Mouse (Mus musculus) cerebellum, adult 8-10 months (tissue): ENCODE data around the gene Mettl7b.

ENCODE experiments used
- DNase-seq: peaks from one replicate; pipeline ENCODE4 v3.0.0; 2022

Gene Mettl7b

DNA sequence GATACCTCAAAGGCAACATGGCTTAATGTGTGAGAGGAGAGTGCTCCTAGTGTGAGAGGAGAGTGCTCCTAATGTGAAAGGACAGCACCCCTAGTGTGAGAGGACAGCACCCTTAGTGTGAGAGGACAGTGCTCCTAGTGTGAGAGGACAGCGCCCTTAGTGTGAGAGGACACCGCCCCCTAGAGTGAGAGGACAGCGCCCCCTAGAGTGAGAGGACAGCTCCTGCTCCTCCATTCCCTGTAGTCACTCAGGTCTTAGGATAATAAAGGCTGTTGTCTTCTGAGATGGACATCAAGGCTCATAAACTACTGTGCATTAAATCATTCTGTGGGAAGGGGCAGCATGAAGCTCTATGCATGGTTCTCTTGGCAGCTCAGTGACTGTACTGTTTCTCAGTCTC lies 15.1 kb downstream of the Mettl7b start:
- peak; percentile 43 for DNase-seq

DNA sequence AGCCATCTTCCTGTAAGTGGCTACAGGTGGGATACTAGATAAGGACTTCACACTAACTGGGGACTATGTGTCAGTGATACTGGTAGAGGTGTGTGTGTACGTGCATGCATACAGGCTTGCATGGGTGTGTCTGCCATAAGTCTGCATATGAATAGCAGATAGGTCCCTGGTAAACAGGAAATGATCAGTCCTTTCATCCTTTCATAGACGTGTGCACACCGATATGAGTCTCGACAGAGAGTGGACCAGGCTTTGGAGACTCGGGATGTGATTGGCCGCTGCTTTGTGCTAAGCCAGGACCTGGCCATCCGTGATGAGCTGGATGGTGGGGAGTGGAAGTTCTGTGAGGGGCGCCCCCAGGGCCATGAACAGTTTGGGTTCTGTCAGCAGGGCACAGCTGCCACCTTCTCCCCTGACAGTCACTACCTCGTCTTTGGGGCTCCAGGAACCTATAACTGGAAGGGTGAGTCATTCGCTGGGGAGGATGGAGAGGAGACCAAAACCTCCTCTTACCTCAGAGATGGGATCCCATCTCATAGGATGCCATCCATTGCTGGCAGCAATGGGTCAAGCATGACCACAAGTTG lies 20.2 kb downstream of the Mettl7b start:
- no peak for DNase-seq

DNA sequence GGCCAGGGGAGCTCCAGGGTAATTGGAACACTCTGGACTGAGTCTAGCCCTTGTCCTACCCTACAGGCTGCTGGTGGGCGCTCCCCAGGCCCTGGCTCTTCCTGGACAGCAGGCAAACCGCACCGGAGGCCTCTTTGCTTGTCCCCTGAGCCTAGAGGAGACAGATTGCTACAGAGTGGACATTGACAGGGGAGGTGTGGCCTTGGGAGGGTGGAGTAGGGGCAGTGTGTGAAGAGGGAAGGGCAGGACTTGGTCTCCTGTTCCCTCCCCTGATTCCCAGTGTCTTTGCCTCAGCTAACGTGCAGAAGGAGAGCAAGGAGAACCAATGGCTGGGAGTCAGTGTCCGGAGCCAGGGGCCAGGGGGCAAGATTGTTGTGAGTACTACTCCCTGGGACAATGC lies 21.8 kb downstream of the Mettl7b start:
- DNase-seq = no peak

DNA sequence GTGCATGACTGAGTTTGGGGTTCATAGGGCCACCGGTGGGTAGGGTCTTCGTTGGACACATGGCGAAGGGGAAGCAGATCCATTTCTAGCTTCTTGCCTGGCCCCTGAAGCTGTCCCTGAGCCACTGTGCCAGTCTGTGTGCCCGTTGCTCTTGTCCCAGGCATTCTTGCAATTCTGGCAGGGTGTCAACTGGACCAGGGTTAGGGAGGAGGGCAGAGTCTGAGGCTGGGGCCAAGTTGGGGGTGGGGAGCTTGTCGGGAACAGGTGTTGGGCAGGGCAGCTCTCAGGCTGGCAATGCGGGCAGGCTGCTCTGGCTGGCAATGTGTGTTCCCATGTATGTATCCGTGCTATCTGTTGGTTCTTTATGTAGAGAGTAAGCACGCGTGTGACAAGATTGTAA lies 22.3 kb downstream of the Mettl7b start:
- peak; percentile 91 for DNase-seq

DNA sequence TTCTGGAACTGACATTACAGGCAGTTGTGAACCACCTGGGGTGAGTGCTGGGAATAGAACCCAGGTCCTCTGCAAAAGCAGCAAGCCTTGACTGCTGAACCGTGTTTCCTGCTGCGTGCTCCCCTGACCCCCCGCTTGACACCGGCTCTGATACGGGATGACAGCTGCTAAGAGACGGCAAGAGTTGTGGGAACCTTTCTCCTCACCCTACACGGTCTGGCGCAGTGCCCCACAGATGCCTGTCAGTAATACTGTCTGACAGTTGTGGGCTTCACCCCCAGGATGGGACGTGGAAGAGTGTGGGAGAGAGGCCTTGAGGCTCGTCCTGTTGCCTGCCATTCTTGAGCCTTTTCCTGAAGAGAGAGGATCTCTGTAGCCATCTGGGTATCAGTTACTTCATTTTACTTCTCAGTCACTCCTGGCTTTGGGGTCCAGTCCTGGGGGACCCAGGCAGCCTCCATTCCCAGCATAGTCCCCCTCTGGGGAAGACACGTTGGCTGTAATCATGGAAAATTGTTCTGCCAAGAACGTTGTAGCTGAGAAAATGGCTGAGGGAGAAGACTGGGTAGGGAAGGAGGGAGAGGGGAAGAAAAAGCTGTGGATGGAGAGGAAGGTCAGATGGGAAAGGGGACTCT lies 22.9 kb downstream of the Mettl7b start:
- no peak for DNase-seq

DNA sequence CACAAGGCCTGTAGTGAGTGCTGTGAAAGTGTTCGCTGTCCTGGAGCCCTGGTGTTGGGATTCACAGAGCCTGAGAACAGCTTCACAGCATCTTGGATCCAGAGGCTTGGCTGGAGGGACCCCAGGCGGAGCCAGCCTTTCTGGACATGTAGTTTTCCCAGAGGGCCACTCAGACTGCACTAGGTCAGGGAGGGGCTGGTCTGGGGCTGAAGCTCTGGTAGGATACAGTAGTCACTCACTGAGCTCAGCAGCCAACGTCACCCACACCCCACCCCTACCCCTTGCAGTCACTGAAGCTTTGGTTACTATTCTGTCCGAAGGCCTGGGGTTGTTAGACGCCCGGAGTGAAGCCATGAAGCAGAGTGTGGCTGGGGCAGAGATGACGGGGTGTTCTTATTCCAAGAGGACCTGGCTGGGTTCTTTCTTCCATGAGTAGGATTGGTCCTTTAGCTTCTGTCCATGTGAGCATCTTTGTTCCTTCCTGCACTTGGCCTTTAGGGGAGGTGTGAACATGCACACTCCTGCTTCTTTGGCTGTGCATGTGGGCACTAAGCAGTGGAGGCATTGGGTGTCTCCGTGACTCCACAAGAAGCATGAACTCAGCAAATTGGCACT lies 24.9 kb downstream of the Mettl7b start:
- DNase-seq = no peak

DNA sequence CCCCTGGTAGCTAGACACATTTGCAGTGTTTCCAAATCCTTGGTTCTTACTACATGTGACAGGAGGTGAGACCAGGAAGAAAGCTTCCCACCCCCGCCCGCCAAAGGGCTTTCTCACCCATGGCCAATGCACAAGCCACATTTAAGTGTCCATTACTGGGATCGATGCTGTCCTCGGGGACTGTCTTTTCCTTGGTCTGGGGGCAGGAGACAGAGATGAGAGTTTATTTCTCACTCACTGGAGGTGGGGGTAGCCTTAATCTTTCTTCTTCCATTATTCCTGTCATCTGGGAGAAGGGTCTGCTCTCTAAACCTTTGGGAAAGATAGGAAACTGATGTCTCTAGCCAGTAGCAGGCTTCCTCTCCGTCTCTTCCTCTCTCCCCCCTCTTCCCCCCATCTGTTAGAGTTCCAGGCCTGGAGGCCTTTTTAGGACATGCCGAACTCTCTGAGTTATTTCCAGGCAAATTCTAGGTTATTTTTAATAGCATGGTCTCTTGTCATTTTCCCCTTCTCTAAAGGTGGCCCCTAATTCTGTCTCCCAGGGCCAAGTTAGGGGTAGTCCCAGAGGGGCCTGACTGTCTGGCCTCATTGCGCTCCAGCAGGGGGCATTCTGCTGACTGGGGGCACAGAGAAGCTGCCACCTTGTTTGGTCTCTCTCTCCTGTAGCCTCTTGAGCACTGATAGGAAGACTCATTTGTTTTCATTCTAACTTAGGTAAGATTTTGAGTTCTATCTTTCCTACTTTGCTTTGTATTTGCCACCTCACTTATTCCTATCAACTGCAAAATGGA lies 25.6 kb downstream of the Mettl7b start:
- no peak for DNase-seq

DNA sequence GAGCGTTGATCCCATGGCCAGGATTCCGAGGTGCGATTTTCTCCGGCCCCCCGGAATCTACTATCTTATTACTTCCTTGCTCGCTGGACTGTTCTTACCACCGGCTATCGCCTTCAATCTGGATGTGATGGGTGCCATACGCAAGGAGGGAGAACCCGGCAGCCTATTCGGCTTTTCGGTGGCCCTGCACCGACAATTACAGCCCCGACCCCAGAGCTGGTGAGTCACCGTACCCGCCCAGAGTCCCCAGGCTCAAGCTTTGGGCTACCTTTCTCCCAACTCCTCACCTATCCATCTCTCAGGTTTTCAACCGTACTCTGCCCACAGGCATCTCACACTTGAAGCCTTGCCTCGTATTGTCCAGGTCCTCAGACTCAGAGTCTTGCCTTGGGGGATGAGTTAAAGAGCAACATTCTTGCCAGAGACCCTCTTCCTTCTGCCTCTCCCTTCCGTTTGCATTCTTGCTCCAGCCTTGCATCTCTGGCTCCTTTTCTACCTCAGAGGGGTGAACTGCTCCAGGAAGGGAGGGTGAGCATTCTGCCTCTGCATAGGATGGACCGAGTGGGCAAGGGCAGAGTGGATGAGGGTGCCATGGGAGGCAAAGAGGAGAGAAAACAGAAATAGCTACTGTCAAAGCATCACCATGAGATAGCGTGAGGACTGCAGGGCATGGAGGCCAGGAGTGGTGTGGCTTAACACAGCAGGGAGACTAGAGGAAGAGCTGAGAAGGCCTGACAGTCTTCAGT lies 26.6 kb downstream of the Mettl7b start:
- DNase-seq = no peak

DNA sequence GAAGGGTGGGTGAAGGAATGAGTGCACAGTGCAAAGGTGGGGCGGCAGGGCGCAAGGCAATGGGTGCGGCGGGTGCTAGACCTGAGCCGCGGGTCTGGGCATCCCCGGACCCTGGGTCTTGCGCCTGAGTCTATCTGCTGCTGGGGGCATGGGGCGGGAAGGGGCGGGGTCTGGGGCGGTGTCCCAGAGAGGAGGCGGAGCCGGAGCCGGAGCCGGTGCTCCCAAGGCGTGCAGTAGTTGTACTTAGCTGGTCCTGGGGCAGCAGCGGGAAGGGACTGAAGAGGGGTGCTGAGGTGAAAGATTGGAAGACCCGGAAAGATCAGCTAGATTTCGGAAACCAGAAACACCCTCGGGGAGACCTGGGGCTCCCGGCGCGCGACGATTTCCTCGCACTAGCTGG lies 27.2 kb downstream of the Mettl7b start, which contains the start of gene Itga7:
Gene Itga7, plus strand, starts transcription at position 245 of the 400 bp plus-strand sequence.
- DNase-seq = no peak

DNA sequence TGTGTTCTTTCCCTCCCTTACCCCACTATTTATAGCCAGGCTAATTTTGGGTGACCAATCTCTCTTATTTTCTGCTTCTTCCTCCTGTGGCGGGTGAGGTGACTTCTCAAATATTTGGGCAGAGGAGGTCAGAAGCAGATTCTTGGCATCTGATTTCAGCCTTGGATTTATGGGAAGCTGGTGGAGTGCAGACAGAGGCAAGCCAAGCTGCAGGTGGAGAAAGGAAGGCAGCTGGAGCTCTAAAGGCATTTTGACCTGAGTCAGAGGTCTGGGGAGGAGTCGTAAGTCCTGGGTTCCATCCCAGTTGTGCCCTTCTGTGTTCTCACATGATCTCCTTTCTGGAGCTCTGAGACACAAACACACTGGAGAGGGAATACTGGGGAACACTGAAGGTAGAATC lies 29.3 kb downstream of the Mettl7b start:
- DNase-seq = no peak

DNA sequence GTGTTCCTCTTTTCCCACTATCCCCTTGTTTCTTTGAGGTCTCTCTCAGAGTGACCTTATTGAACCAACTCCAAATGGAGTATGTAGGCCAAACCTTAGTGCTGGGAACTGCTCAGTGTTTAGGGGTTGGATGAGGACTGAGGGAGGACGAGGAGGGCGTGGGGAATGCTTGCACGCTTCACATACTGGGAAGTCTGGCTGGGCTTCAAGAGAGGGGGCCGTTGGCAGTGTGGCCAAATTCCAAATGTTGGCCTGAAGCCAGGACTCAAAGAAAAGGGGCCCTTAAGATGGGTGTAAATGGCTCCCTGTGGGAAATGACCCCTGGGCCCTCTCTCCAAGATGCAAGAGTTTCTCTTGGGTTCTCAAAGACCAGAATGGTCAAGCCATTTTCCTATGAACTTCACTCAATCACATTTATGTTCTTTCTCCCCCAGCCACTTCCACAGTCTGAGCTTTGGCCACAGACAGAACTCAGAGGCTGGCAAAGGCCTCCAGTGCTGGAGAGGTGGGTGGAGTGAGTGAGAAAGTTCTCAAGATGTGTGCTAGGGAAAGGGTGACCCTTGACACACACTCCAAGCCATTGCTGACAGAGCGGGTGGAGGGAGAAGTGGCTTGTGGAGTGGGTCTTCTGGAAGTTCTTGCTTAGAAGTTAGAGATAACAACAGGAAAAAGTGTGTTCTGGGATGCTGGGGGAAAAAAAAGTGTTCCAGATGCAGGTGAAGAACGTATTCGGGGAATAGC lies 31.0 kb downstream of the Mettl7b start:
- no peak for DNase-seq

DNA sequence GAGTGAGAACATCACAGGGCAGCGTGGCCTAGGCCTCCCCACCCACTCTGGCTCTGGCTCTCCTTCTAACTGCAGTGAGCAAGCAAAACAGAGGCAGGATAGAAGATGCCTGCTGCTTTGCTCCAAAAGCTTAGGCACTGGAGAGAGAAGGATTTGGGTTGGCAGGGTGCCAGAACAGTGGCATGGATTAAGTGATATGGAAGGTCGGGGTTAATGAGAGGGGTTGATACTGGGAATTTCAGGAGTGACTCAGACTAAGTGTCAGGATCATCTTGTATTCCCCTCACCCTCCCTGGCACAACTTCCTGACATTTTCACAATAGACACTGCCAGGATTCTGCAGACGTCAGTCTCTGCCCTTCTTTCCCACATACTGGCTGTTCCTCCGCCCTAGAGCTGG lies 32.4 kb downstream of the Mettl7b start:
- no peak for DNase-seq

DNA sequence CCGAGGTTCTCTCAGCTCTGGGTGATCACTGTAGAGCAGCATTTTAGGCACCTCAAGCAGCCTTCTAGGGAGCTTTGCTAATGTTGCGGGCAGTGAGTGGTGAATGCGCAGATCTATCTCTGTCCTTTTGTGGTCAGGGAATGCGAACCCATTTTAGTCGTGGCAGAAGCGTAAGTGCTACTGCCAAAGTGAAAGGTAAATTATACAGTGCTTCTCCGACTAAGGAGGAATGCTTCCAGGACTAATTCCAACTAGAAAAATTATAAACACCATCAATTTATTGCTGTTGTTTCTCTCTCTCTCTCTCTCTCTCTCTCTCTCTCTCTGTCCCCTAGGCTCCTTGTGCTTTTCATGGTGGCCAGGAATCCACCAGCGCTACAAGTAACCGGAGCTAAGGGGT lies 36.9 kb downstream of the Mettl7b start, which contains the start of gene Bloc1s1:
Gene Bloc1s1, minus strand, starts transcription at position 101 of the 400 bp plus-strand sequence.
- no peak for DNase-seq

DNA sequence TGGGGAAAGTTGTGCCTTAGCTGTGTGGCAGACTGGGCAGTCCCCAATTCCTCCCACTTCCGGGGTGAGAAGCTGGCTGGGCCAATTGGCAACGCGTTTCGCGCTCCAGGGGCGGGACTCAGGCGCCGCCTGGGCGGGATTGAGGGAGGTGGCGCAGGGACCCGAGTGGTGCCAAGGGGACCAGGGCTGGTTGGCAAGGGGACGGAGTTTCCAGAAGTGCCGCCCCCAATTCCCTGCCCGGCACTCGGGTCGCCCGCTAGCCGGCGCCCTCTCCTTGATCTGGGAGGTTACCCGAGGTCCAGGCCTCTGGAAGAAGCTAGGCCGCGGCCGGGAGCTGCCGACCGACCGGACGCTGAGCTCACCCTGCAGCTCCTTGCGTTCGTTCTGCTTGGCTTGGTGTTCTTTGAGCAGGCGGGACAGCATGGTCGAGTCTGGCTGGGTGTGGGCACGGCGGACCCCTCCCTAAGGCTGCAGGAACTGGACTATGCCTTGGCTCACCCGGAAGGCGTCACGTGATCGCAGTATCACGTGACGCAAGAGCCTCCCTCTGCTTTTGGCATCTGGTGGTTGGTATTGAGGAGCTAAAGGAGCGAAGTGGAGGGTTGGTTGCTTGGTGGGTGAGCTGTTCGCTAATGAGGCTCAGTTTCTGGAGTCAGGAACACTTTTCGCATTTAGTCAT lies 37.6 kb downstream of the Mettl7b start:
- peak; percentile 94 for DNase-seq

DNA sequence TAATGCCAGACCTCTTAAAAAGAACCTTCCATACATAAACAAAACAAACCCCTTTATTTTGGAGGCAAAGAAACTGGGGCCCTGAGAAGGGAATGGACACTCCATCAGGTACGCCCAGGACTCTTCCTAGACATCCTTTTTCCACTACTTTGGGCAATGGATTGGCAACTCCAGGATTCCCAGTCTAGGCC lies 38.1 kb downstream of the Mettl7b start, which contains the start of gene Rdh5:
Gene Rdh5, minus strand, starts transcription at position 67 of the 191 bp plus-strand sequence.
- DNase-seq = no peak

DNA sequence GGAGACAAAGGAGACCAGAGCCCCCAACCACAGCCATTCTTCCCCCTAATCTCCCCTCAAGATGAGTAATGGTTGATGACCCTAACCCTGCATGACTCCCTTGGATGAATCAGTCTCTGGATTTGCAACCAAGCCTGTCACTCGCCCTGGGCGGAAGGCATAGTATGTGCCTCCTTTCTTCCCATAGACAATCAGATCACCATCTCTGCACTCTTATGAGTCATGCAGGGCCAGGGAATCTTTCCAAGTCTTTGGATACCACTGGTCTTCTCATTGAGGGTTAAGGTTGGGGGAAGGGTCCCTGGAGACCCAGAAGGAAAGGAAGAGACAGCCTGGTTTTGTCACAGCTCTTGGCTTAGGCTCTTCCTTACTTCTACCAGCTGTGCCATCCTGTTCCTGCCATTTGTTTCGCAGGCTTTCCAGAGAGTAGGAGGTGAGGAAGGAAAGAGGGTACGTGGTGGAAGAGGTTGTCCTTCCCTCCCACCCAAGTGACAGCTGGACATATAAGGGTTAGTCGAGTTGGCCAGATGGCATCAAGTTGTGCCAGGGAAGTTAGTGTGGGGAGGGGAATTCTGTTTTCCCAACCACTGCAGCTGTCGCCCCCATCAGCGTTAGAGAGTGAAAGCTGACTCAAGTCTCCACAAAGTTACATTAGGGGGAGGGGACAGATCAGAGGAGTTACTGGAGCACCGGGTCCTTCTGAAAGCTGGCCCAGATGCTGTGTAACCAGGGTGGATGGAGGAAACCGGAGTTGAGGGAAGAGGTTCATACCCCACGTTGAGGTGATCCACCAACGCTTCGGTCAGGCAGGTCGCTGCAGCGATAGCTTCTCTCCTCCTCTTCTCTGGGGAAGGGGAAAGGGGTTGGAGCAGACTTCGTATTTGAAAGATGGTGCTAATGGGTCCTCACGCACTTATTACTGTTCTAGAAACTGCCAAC lies 38.6 kb downstream of the Mettl7b start:
- DNase-seq = no peak

DNA sequence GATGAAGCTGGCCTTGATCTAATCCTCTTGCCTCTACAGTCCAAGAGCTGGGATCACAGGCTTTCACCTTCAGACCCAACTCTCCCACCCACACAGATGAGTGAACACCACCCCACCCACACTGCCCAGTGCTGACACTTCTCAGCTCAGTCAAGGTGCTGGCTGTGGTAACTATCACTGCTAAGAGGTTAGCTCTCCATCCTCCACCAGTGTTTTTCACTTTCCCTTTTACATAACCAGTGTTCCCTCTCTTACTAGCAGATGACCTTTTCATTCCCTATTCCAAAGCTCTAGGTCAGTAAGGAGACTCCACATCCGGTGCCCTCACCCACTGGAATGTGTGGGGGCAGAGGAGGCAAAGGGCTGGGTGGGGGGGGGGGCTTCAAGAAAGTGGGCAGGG lies 39.5 kb downstream of the Mettl7b start:
- DNase-seq = no peak

DNA sequence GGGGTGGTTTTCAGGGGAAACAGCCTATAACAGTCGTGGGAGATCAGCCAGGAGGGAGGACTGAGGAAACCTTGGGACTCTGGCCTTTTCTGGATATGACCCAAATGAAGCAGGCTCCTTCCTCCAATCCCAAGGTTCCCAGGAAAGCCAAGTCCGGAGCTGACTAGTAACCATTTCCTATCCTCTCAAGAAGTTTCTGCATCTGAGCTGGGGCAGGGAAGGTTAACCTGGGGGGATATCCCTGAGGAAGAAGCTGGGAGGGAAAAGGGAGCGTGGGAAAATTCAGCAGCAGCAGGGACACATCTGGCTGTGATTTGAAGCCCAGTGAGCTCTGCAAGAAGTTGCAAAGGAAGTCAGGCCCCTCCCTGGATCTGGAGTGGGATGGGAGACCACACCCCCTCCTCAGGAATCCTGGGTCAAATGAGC lies 40.0 kb downstream of the Mettl7b start:
- DNase-seq = no peak

DNA sequence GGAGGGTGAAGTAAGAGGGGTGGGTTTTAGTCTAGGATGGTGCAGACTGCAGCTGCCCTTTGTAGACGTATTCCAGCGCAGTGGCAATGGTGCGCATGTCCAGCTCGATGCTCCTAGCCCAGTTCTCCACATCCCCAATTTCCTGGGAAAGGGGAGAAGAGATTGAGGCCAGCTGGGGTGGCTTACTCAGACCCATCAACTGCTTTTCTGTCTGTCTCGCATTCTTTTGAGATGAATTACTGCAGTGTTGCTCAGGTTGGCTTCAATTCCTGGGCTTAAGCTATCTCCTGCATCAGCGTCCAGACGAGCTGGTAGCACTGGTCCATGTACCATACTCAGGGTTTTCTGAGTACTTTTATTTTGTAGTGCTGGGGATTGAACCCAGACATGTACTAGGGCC lies 40.8 kb downstream of the Mettl7b start:
- no peak for DNase-seq

DNA sequence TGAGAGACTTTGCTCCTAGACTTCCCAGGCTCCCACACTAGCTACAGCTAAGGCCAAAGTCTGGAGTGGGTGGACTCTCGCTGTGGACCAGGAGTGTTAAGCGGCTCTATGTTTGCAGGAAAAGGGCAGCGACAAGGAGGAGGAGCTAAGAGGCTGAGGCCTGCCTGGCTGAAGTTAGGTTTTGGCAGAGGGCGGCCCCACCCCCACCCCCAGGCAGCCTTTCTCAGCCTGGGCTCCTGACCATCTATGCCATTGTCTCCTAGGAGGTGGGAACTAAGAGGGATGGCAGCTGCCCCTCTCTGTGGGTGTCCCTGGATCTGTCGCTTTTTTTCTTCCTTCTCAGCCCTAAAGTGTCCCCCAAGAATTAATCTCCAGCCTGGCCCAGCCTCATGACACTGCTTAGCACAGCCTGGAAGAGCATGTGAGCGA lies 41.6 kb downstream of the Mettl7b start:
- DNase-seq = no peak

DNA sequence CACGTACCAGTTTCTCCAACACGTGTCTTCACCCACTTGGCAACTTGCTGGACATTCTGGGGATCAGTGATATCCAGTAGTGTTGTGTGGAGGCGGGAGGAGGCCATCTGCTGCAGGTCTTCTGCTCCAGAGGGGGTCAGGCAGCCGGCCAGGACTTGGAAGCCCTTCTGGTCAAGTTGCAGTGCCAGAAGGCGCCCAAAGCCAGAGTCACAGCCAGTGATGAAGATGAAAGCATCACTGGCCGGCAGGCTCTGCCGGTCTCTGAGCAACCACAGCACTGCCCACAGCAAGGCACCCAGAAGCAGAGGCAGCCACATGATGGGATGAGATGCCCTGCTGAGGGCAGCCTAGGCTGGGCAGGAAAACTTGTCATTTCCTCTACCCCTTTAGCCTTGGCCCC lies 42.5 kb downstream of the Mettl7b start:
- DNase-seq = peak; percentile 98
